Mouse (Mus musculus) naive thymus-derived CD4-positive, alpha-beta T cell, adult 2 months (primary cell): ENCODE data around the gene Sept9.

Experiments used
- DNase-seq: peaks from one replicate; pipeline ENCODE4 v3.0.0-alpha.2; 2011; ENCODE audit warnings: low read depth

The Sept9 gene

GRCm38 (mm10) chr11:117176304-117176703 lies 23.2 kb upstream of the Sept9 start:
- peak; percentile 62 for DNase-seq

- DNase-seq, result peak; percentile 27
Observed at GRCm38 (mm10) chr11:117176900-117177299, 22.6 kb upstream of the Sept9 start.

GRCm38 (mm10) chr11:117177303-117177979 lies 22.0 kb upstream of the Sept9 start:
- peak; percentile 84 for DNase-seq

DNA sequence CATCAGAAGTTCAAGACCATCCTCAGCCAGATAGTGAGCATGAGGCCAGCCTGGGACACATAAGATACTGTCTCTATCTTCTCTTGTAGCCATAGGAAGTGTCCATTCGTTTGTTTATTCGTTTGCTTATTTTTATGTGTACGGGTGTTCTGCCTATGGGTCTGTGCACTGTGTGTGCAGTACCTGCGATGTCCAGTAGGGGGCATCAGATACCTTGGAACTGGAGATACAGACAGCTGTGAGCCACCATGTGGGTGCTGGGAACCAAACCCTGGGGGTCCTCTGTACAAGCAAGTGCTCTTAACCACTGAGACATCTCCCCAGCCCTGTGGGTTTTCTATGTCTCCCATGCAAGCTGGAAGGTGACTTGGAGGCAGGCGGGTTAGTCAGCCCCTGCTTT lies 19.6 kb upstream of the Sept9 start:
- peak; percentile 31 for DNase-seq

GRCm38 (mm10) chr11:117182808-117183207 lies 16.7 kb upstream of the Sept9 start:
- no peak for DNase-seq

GRCm38 (mm10) chr11:117183299-117183698 lies 16.2 kb upstream of the Sept9 start:
- no peak for DNase-seq

DNA sequence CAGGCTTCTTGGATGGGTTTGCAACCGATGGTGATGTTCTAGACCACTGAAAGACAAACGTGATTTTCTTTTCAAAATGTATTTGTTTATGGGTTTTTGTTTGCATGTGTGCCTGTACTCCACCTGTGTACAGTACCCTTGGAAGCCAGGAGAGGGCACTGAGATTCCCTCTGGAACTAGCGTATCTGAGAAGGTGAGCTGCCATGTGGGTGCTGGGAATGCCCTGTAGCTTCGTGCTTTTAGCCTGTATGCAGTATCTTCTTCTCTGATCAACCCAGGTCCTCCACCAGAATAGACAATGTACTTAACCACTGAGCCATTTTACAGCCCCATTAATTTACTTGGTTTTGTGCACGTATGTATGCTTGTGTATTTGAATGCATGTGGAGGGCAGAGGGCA lies 15.6 kb upstream of the Sept9 start:
- no peak for DNase-seq

DNA sequence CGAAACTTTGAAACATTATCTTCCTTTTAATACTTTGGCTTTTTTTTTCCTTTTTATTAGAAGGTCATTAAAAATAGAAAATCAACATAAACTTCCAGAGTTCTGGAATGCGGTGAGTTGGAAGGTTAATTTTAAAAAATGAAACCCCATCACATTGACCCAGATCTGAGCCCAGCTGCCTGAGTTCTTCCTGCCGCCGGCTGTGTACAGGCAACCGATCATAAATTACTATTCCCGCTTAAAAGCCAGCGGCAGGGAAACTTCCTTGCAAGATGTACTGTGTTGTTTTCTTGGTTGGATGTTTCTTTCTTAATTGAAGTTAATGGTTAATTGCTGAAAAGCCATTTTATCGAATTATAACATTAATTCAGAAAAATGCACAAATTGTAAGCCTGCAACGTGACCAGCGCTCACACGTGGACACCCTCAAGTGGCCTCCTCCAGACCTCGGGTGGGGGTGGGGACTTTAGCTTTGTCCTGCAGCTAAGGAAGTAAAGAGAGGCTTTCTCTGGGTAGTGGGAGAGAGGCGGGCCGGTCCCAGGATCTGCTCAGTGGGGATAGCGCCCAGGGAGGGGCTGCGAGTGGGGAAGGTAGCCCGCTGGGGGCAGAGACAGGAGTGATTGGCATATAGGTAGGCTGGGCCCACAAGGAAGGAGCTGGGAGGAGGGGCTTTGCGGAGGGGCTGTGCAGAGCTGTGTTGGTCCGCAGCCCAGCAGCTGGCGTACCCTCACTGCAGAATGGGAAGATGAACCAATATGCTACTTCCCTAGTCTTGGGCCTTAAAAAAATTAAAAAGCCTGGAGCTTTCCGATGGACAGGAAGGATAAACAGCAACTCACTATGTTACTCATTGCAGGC lies 14.2 kb upstream of the Sept9 start:
- no peak for DNase-seq

DNA sequence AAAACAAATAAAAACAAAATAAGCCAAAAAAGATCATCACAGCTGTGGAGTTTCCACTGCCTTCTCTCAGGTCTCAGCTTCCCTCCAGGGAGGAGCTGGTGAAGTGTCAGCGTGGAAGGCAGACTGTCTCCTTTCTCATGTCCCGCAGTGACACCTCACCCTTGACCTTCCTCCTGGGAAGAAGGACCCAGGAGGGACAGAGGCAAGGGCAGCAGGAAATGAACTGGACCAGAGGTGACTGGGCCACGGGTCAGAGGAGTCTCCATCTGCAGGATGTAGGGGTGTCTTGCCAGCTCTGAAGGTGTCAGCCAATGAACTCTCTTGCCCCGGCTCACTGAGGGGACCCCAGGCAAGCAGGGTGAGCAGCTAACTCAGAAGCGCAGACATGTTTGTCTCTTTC lies 7.9 kb upstream of the Sept9 start:
- no peak for DNase-seq

GRCm38 (mm10) chr11:117194475-117194937 lies 5.0 kb upstream of the Sept9 start:
- DNase-seq, result no peak

DNA sequence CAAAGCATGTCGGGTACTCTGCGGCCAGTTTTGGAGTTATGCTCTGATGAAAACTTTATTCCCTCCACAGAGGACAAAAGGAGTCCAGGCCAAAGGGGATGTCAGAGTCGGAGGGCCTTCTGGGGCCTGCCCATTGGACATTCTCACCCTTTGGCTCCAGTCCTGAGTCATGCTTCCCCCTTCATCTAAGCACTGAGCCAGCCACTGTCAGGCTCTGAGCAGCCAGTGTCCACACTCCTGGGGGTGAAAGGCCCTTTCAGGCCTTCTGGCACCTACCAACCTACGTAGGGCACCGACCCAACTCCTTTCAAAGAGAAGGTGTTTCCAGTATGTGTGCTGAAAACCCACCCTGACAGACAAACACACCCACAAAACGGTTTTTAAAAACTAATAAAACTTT lies 3.8 kb upstream of the Sept9 start:
- DNase-seq, result no peak

GRCm38 (mm10) chr11:117196681-117197080 lies 2.8 kb upstream of the Sept9 start:
- DNase-seq, result no peak

DNA sequence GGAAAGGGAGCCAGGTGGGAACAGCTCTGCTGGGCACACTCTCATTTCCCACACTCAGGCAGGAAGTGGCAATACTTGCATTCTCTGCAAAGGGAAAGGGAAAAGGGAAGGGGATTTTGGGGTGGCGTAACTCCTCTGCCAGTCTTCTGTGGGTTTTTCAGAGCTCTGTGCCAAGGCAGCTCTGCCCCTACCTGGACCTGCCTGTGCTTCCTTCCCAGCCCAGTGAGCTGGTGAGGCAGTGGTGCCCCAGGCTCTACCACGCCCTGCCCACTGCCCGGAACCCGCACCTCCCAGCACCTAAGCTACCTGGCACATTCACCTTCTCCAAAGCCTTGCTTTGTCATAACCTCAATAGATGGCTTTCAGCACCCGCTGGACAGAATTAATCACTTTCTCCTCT lies 1.3 kb upstream of the Sept9 start:
- no peak for DNase-seq

- no peak for DNase-seq
Observed at GRCm38 (mm10) chr11:117201846-117202245, 2.4 kb downstream of the Sept9 start.

GRCm38 (mm10) chr11:117204606-117205005 lies 5.1 kb downstream of the Sept9 start:
- no peak for DNase-seq

DNA sequence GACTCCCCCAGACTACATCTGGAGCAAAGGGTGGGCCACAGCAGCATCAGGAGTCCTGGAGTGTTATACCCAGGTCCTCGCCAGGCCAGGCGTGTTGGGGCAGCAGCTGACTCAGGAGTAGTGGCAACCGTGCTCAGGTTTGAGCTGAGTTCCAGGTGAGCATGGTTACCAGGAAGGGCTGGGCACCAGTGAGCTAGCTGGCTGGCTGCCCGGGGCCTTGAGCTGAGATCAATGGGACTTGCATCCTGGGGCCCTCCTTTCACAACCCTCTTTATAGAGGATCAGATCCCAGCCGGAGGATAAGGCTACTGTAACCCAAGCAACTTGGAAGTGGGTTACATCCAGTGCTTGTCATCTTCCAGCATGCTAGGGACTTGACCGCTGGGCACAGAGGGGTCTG lies 5.6 kb downstream of the Sept9 start:
- no peak for DNase-seq

GRCm38 (mm10) chr11:117205447-117205846 lies 6.0 kb downstream of the Sept9 start:
- no peak for DNase-seq

DNA sequence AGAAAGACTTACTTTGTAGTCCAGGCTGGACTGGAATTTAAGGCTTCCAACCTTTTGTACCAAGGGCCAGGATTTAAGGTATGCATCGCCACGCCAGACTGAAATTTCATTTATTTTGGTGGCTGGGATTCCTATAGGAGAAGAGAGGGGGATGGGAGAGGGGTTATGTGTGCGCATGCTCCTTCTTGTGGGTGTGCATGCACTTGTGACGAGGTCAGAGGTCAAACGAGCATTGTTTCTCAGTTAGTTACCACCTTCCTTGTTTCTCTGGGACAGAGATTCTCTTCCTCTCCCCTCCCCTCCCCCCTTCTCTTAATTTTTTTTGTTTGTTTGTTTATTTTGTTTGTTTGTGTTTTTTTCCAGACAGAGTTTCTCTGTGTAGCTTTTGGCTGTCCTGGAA lies 8.0 kb downstream of the Sept9 start:
- DNase-seq, result no peak

DNA sequence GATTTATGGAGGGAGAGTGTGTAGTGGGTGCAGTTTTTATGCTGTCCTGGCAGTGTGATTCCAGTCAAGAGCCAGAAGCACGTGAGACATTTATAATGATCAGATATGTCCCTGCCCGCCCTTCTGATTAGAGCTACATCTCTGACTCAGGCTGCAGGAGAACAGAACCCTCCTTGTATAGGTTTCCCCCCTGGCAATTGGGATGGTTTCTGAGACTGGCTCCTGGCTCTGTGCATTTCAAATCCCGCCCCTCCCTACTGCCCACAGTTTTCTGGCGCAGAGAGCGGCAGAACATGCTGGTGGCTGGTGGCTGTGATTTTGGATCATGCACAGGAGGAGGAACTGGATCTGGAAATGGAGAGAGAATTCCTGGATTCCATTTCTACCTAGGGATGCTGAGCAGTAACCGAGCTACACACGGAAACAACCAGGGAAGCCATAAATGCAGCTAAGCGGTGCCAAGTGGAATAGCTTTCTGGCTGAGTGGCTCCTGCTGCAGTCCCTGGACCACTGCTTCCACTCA lies 8.8 kb downstream of the Sept9 start:
- DNase-seq, result no peak

GRCm38 (mm10) chr11:117216713-117217112 lies 17.3 kb downstream of the Sept9 start:
- no peak for DNase-seq

DNA sequence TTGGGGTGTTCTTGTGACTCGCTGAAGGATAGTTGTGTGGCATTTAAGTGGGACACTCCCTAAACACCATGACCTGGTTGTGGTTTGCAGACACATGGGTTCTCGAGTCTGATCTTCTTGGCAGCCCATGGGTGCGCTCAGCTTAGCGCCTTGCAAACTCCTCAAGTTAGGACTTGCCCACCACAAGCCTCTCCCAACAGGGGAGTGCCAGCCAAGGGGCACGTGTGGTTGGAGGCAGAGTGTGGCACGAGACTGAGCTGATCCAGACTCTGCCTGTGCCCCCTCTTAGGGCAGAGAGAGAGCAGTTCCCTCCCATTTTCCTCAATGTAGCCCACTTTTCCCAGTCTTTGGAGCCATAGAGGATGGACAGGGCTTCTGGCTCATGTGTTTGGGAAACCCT lies 18.6 kb downstream of the Sept9 start:
- DNase-seq, result no peak

DNA sequence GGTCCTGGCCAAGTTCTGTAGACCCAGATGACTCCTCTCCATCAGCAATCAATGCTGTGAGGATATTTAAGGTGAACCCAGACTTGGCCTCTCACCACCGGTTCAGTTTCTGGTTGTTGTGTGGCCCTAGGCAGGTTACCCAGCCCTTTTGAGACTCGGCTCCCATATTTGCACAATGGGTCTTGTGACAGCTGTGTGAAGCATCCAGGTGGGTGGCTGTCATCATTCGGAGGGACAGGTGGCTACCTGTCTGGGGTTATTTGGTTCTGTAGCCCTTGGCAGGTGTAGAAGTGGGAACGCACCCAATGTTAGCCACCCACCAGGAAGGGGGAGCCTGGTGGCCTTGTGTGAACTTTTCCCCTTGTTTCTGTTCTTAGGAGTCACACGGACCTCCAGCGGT lies 19.0 kb downstream of the Sept9 start:
- no peak for DNase-seq

DNA sequence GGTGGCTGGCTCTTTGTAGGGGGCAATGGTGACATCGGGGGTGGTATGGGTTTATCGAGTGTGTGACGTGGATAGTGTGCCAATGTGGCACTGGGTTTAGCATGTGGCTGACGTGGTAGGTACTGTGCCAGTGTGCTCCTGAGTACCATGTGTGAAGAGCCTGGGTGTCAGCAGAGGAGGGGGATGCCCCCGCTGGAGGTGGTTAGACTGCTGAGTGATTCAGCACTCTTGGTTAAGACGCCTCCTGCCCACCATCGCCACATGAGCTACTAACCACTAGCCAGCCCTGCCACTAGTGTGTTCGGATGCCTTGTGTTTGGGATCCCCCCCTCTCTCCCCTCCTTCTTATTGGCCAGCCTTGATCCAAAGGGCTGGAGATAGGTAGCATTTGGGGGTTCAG lies 21.3 kb downstream of the Sept9 start:
- no peak for DNase-seq
